Mouse (Mus musculus) adrenal gland, postnatal 25 days (tissue): Measurements from ENCODE around the gene Wnt5a. TPM values are rescaled to one million over a fixed set of nuclear protein-coding genes. Genes with fewer than 3 reads are reported as not detected.

Experiments
- DNase-seq: peaks from one replicate; pipeline ENCODE4 v3.0.0; 2021; ENCODE audit warnings: mixed read lengths
- total RNA-seq: library from RNA; stranded (reverse); gene quantifications from 2 replicates; pipeline ENCODE4 v1.2.3, GENCODE M21; 2021

Wnt5a gene
- total RNA-seq, 1 experiment from 2014 or later, result 42.5 TPM

DNA sequence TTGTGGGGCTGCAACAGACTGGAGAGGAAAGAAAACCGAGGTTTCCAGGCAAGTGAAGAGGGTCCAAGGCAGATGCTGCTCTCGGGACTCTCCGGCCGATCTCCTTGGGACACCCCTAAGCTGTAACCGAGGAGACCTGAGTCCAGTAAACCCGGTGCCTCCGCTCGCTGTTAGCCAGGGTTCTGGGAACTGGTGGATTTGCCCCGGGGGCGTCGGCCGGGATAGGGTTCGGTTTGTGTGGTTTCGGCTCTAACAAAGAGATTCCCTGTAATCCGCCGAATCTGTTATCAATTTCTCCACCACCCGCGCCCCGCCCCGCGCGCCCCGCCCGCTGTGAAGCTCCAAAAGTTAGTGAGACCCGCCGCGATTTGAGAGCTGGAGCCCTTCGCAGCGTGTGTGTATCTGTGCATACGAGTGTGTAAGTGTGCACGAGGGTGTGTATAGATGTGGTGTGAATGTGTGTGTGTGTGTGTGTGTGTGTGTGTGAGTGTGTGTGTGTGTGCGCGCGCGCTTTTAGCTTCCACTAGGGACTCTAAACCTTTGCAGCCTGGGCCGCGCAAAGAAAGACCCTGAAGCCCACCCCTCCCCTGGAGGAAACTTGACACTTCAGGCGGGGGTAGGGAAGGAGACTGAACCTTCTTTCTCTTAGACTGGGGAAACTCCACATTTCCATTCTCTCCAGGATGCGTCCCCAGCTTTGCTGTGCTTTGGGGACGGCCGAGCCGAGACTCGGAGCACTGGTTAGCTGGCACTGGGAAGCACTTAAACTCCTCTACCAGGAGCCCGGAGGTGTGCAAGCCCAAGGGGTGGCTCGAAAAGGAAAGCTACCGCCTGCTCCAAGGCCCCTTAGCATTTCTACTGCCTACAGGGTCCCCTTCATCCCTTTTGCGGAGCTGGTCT is 5.1 kb downstream of the Wnt5a start:
- DNase-seq, result peak; percentile 36

DNA sequence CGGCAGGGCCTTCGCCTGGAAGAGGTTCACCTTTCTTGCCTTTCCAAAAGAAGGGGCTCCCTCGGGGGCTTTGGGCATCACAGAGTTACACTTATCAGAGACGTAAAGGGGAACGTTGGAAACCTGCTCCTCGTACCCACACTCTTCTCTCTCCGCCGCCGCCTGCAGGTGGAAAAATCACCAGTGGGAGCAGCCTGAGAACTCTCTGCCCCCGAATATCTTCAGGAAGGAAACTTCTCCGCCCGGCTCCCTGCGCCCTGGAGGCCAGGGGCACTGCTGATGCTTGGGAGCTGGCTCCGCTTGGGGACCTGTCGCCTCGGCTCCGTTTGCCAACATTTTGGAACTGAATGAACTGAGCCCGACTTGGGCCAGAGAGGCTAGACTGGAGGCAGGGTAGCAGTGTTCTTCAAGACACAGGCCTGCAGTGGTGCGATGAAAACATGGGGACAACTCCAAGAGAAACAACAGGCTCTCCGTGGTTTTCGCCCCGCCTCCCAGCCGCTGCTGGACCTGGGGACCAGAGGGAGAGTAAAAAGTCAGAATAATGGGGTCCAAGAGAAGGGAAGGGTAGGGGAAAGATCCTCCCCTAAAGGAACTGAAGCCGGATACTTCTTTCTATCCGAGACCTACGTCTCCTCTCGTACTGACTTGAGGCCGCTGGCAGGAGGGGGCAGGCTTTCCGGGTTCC is 5.9 kb downstream of the Wnt5a start:
- DNase-seq, result peak; percentile 33

DNA sequence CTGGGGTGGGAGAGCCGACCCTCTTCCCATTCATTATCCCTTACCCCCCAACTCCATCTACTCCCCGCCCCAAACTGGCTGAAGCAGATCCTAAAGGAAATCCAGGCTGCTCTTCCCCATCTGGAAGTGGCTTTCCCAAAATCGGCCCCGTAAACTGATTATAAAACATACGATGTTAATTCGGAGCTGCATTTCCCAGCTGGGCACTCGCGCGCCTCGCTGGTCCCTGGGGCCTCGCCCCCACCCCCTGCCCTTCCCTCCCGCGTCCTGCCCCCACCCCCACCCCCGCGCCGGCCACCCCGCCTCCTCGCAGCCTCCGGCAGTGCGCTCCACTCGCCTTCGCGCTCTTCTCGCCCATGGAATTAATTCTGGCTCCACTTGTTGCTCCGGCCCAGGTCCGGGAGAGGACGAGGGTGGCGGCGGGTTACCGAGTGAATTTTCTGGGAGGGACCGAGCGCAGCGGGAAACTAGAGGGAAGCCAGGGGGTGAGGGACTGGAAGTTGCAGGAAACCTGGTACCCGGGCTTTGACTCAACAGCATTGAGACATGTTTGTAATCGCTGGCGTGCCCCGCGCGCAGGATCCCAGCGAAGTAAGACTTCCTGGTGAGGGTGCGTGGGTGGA is 6.6 kb downstream of the Wnt5a start:
- DNase-seq, result no peak

DNA sequence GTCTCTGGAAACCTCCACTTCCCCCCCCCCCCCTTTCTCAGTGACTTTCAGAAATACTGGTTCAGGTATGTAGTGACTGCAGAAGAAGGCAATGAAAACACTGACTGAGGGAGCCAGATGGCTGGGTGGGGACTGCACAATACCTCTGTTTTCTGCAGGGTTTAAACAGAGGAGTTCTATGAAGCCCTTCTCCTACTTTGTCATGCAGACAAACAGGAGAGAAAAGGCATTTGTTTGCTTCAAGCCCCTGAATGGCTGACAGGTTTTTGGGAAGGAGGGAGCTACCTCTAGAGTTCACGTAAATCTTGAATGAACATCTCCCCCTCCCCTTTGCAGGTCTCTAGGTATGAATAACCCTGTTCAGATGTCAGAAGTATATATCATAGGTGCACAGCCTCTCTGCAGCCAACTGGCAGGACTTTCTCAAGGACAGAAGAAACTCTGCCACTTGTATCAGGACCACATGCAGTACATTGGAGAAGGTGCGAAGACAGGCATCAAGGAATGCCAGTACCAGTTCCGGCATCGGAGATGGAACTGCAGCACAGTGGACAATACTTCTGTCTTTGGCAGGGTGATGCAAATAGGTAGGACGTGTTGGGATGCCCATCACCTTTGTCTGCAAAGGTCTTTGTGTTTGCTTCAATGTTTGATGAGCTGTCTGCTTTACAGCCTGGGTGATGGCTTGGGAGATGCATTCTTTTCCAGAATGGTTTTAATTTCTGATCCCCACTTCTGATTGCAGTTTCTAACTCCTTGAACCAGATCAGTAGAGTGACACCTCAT is 8.4 kb downstream of the Wnt5a start:
- DNase-seq, result no peak

DNA sequence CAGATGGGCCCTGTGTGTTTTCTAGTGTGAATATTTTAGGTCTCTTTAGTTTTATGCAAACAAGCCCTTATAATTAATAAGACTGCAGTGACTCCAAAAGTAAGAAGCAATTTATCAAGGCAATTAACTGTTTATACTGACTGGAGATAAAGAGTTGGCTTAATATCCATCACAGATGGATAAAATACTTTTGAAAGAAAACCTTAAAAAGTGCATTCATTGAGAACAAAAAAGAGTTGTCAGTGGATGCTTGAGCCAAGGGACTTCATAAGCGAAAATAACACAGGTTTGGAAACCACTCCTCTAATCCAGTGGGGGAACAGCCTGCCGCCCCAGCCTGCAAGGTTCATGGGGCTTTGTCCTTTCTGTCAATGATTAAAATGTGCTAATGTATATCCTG is 9.6 kb downstream of the Wnt5a start:
- DNase-seq, result no peak

DNA sequence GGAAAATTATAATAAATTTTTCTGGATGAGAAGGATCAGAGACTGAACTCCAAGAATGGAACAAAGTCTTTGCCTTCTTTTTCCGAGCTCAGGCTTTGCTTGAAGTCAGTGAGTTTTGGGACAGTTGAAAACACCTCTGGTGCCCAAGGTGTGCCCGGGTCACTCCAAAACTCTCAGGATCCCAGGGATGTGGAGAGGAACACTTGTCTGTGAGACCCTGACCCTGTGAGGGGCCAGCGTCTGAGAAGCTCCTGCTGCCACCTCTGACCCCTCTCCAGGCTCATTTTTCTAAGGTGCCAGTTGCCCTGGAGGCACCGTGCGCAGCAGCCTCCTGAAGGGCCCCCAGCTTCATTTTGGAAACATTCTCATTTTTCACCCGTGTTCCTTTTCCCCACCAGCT is 10.8 kb downstream of the Wnt5a start:
- DNase-seq, result no peak

DNA sequence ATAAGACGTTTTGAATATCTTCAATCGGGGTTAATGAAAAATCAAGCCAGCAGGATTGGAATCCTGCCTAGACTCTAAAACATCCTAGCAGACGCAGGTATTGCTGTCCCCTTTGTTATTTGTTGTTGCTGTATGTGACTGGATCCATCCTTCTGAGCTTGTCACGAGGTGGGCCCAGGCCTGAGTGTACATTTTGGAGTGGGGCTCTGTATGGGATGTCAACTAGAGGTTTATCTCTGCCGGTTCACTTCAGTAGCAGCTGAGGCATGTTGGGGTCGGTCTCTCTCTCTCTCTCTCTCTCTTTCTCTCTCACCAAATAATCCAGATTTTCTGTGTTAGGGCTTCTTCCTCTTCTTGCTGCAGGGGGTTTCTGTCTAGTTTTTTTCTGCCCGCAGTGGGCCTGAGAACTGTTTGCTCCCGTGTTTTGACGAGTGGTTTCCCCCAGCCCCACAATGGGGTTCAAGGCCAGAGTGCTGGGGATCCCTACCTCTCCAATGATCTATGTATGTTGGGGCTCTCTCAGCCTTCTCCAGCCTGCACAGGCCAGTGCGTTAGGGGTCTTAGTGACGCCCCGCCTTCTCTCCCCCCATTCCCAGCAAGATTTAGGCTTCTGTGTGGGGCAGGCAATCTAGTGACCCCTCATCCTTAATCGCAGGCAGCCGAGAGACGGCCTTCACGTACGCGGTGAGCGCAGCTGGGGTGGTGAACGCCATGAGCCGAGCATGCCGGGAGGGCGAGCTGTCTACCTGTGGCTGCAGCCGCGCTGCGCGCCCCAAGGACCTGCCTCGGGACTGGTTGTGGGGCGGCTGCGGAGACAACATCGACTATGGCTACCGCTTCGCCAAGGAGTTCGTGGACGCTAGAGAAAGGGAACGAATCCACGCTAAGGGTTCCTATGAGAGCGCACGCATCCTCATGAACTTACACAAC is 13.3 kb downstream of the Wnt5a start:
- DNase-seq, result no peak

DNA sequence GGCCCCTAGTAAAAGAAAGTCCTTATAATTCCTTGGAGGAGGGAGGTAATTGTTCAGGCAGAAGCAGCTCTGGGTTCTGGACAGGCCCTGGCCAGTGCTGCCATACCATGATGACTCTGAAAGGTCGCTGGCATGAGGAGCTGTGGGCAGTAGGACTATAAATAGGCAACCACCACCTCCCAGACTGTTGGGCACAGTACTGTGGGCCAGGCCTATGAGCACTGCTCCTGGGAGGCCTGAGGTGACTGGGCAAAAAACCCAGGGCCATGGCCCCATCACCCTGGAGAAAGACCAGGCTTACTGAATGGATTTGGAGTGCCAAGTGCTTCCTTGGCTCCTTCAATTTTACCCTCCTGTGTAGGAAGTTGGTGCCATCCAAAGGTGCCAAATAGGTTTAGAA is 16.6 kb downstream of the Wnt5a start:
- DNase-seq, result no peak

DNA sequence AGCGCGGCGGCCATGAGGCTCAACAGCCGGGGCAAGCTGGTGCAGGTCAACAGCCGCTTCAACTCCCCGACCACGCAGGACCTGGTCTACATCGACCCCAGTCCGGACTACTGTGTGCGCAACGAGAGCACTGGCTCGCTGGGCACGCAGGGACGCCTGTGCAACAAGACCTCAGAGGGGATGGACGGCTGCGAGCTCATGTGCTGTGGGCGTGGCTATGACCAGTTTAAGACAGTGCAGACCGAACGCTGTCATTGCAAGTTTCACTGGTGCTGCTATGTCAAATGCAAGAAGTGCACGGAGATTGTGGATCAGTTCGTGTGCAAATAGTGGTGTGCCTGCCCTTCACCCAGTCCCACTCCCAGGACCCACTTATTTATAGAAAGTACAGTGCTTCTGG is 18.1 kb downstream of the Wnt5a start:
- no peak for DNase-seq

DNA sequence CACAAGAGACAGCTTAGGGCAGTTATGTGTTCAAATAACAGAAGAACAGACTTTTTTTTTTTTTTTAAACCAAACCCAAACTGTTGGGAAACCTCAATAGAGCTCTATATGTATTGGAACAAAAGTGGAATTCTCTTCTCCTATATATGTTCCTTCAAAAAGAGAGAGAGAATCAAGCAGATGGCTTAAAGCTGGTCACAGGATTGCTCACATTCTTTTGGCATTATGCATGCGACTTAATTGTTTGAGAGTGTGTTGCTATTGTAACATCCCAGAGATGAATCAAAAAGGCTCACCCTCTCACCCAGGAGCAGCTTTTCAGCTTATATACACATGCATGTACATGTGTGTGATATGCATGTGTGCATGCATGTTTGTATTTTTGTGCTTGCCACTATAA is 21.0 kb downstream of the Wnt5a start:
- DNase-seq, result no peak

DNA sequence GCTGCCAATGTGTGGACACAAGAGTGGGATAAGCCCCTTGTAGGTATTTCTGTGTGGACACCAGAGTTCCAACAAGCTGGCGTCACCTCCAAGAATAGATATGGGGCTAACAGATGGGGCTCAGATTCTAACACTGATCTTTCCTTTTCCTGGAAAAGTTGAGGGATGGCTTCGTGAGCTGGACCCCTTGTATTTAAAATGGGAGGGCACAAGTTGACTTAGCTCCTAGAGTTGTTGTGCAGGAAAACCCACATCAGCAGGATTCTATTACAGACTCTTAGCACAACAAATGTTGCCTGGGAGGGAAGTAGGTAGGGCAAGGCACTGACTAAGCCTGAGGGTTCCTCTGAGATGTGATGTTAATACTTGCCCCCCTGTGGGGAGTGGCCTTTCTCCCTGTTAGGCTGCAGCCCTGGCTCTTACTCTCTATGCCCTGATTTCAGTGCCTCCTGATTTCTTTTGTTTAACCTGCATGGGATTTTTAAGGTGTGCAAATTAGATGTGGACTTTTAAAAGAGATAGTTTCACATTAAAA is 23.7 kb downstream of the Wnt5a start:
- DNase-seq, result no peak

DNA sequence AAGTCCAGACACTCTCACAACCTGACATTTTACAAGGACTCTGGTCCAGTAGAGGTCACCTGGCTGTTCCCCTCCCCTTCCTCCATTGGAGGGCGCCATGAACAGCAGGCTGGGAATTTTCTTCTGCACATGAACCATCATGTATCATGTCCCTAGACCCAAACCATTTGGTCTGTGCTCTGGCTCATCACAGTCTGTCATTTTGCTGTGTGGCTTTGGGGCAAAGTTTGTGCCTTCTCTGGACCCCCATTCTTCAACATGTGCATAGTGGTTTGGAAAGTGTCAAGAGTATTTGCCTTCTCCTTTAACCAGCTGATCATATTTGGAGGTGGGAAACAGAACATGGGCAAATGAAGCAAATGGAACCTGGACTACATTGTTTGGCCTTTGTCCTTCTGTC is 27.0 kb downstream of the Wnt5a start:
- no peak for DNase-seq

DNA sequence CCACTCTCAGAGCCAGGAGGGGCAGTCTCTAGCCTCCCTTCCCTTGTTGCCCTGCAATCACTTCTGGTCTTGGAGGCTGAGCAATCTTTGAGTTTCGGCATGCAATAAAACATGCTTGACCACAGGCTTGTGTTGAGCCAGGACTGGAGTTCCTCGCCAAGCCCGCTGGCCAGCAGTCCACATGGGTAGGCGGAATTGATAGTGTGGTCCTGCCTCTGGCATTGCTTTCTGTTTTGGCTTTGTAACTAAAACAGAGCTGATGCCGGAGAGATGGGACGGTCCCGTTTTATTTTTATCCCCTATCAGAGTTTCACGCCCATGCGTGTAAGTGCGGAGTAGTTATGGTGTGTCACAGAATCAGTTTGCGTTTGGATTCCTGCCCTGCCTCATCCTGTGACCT is 28.4 kb downstream of the Wnt5a start:
- no peak for DNase-seq

DNA sequence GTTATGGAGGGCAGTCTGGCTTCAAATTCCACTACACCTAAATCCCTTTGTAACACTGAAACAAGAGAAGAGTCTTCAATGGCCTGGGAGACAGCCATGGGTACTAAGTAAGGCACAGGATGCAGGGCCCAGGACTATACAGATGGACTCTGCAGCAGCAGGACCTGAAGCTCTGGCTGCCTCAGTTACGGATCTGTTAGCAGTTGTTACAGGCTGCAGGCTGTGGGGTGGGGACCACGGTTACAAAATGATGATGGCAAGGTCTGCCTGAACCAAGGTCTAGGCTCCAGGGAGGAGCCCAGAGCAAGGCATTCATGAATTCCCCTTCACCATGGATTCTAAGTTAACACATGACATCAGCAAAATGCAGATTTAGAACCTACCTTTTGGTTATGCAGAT is 29.3 kb downstream of the Wnt5a start:
- no peak for DNase-seq

DNA sequence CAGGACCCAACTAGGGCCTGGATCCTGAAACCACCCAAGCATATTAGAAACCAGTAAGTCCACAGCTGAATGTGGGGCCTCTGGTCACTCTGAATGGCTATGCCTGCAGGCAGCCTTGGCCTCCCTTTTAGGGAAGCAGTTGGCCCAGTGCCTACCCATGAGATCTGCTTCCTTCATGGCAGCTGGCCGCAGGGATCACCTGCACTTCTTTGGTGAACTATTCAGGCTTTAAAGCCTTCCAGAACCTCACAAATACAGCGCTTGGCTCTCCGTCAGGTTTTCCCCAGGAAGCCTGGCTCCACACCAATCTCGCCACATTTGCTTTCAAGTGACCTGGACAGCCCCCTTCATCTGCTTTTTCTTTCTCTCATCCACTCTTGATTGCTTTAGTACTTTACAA is 31.3 kb downstream of the Wnt5a start:
- no peak for DNase-seq

DNA sequence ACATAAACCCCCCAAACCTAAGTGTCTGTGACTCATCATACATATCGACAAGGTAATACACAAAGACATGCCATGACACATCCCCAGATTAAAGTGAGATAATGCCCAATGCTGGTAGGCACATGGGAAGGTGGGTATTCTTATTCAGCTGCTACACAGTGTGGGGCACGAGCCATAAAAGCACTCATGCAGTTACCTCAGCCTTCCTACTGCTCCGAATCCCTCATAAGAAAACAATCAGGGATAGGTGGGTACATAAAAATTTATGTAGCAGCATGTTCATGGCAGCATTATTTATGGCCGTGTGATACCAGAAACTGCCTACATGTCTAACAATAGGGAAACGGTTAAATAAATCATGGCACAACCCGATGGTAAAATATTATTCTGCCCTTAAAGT is 35.0 kb downstream of the Wnt5a start:
- DNase-seq, result no peak

DNA sequence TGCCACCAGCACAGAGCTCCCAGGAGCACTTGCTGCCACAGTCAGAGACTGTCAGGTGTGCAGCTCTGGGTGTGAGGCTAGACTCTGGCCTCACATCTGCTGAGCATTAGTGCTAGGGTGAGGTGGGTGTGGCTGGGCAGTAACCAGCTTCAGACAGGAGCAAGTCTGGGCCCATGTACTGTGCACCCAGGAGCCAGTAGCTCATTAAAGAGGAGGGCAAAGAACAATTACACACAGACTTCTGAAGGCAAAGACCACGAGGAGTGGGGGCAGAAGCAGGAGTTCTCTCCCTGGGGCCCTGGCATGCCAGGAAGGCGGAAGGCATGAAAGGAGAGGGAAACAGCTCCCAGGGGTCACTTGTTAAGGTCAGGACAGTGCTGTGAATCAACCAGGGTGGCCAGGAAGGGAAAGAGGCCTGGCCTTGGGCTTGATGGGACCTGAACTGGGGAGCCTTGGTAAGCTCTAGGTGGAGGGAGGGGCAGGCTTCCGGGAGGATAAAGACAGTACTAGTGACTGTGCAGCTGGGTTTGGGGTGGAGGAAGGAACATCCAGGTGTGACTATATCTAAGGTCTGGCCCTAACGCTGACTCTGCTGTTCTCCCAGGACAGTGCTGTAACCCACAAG is 37.7 kb downstream of the Wnt5a start:
- no peak for DNase-seq

DNA sequence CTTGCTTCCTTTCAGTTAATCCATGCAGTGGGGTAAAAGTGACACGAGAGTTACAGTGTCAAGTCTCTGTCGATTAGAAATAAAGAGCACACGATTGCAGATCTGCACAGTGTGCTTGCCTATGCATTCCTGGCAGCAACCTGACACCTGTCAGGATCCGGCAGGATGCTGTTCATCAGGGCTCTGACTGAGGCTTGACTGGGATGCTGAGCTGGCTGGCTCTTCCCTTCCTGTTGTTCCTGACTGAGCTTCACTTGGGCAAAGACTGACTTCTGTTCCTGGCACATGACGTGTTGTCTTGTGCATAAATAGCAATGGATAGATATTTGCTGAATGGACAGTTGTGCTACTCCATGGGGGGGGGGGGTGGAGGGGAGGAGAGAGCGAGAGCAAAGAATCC is 57.3 kb downstream of the Wnt5a start:
- no peak for DNase-seq
